Mouse (Mus musculus) CH12.LX (cell line): ENCODE measurements around the gene Uvssa. TPM values are rescaled to one million over a fixed set of nuclear protein-coding genes. Genes with fewer than 3 reads are reported as not detected.

ENCODE experiments used
- DNase-seq: peaks from one replicate; pipeline ENCODE4 v3.0.0-alpha.2; 2013; ENCODE audit errors: extremely low read depth
- H3K27ac ChIP-seq: 2 replicates; pipeline ENCODE4 v1.5.1; 2012; ENCODE audit warnings: low read depth, mild to moderate bottlenecking, control low read depth, moderate library complexity; ENCODE audit not compliant: insufficient read depth
- H3K27me3 ChIP-seq: replicated peaks from 2 replicates; pipeline ENCODE3; 2012; ENCODE audit warnings: inconsistent platforms
- H3K36me3 ChIP-seq, 2 experiments: replicated peaks in 1 of 2; 2 replicates each; pipeline versions ENCODE3 to v1.6.1; 2012; ENCODE audit warnings: inconsistent platforms in 1 of 2, low read length in 1 of 2, mild to moderate bottlenecking in 1 of 2, mixed read lengths in 1 of 2, moderate library complexity in 1 of 2; ENCODE audit not compliant: control insufficient read depth in 1 of 2, insufficient read depth in 1 of 2
- H3K4me1 ChIP-seq, 2 experiments: 2 replicates each; pipeline ENCODE4 v1.6.1; 2012; ENCODE audit warnings: inconsistent platforms in 1 of 2, moderate library complexity in 1 of 2; ENCODE audit not compliant: insufficient read depth in 2 of 2, control insufficient read depth in 1 of 2
- H3K4me2 ChIP-seq: 2 replicates; pipeline ENCODE4 v1.6.1; 2012; ENCODE audit warnings: low read depth, mild to moderate bottlenecking, control low read depth; ENCODE audit not compliant: poor library complexity, insufficient read depth, severe bottlenecking
- H3K4me3 ChIP-seq, 3 experiments: fragments of 150-350 bp in 1 of 3; sonication (generic) in 1 of 3; replicated peaks in 1 of 3; 2 replicates each; pipeline versions ENCODE3 to v1.5.1; 2011 to 2012; ENCODE audit warnings: low read depth in 2 of 3, low read length in 2 of 3, mild to moderate bottlenecking in 2 of 3, moderate library complexity in 2 of 3, control low read depth in 1 of 3, improper control_type of control experiment in 1 of 3, inconsistent platforms in 1 of 3, mixed read lengths in 1 of 3; ENCODE audit not compliant: poor library complexity in 1 of 3
- H3K79me2 ChIP-seq: replicated peaks from 2 replicates; pipeline ENCODE4 v1.6.1; 2012; ENCODE audit warnings: mild to moderate bottlenecking, moderate library complexity; ENCODE audit not compliant: control insufficient read depth, poor library complexity, insufficient read depth, severe bottlenecking; ENCODE audit errors: extremely low read depth
- H3K9ac ChIP-seq: 2 replicates; pipeline ENCODE4 v1.6.1; 2012; ENCODE audit warnings: low read depth, mild to moderate bottlenecking, control low read depth, moderate library complexity; ENCODE audit not compliant: insufficient read depth
- H3K9me3 ChIP-seq: replicated peaks from 2 replicates; pipeline ENCODE3; 2012; ENCODE audit warnings: low read length, inconsistent platforms, mixed read lengths
- ELF1 ChIP-seq: IDR thresholded peaks from 2 replicates; pipeline ENCODE4 v1.6.1; 2014; ENCODE audit warnings: low read depth, mild to moderate bottlenecking, inconsistent platforms, low read length, improper control_type of control experiment
- EP300 ChIP-seq: IDR thresholded peaks from 2 replicates; pipeline ENCODE4 v1.6.1; 2011; ENCODE audit warnings: low read length, improper control_type of control experiment
- IRF4 ChIP-seq: IDR thresholded peaks from 2 replicates; pipeline ENCODE4 v1.6.1; 2014; ENCODE audit warnings: low read depth, mild to moderate bottlenecking, inconsistent platforms, low read length, improper control_type of control experiment
- JUN ChIP-seq: IDR thresholded peaks from 2 replicates; pipeline ENCODE4 v1.6.1; 2011; ENCODE audit warnings: low read depth, mild to moderate bottlenecking, low read length, improper control_type of control experiment, moderate library complexity; ENCODE audit not compliant: insufficient read depth
- KAT2A ChIP-seq: IDR thresholded peaks from 2 replicates; pipeline ENCODE4 v1.6.1; 2012; ENCODE audit warnings: low read length, improper control_type of control experiment, inconsistent platforms; ENCODE audit not compliant: insufficient replicate concordance
- MXI1 ChIP-seq: IDR thresholded peaks from 2 replicates; pipeline ENCODE4 v1.6.1; 2011; ENCODE audit warnings: mild to moderate bottlenecking, low read depth, low read length, improper control_type of control experiment
- MYC ChIP-seq: IDR thresholded peaks from 2 replicates; pipeline ENCODE4 v1.6.1; 2011; ENCODE audit warnings: low read depth, mild to moderate bottlenecking, improper control_type of control experiment, low read length
- NELFE ChIP-seq: IDR thresholded peaks from 2 replicates; pipeline ENCODE4 v1.6.1; 2011; ENCODE audit warnings: low read depth, low read length, improper control_type of control experiment
- POLR2AphosphoS2 ChIP-seq: IDR thresholded peaks from 2 replicates; pipeline ENCODE4 v1.6.1; 2011; ENCODE audit warnings: low read depth, low read length, improper control_type of control experiment
- RCOR1 ChIP-seq: conservative IDR thresholded peaks from 2 replicates; pipeline ENCODE4 v1.6.1; 2012; ENCODE audit warnings: low read depth, mild to moderate bottlenecking, inconsistent platforms, low read length, improper control_type of control experiment
- SMC3 ChIP-seq: IDR thresholded peaks from 2 replicates; pipeline ENCODE4 v1.6.1; 2011; ENCODE audit warnings: low read depth, low read length, improper control_type of control experiment
- TBP ChIP-seq: conservative IDR thresholded peaks from 2 replicates; pipeline ENCODE4 v1.6.1; 2011; ENCODE audit warnings: low read depth, low read length, improper control_type of control experiment
- TCF12 ChIP-seq: IDR thresholded peaks from 2 replicates; pipeline ENCODE4 v1.6.1; 2014; ENCODE audit warnings: low read depth, mild to moderate bottlenecking, inconsistent platforms, low read length, improper control_type of control experiment
- USF2 ChIP-seq: conservative IDR thresholded peaks from 2 replicates; pipeline ENCODE4 v1.6.1; 2011; ENCODE audit warnings: low read depth, low read length, improper control_type of control experiment
- ZKSCAN1 ChIP-seq: IDR thresholded peaks from 2 replicates; pipeline ENCODE4 v1.6.1; 2012; ENCODE audit warnings: low read depth, inconsistent platforms, low read length, improper control_type of control experiment, borderline replicate concordance
- dilution Hi-C: fragments of 300-500 bp; cut with MboI; formaldehyde crosslinking; loops from 2 replicates; pipeline ENCODE4 v1.14.3; 2020; ENCODE audit warnings: low sequenced_read_pairs; ENCODE audit not compliant: extremely low pct_unique_long_range_greater_than_20kb, extremely low pct_ligation_motif_present
- in situ Hi-C: fragments of 300-500 bp; cut with MboI; formaldehyde crosslinking; loops from 3 replicates; pipeline ENCODE4 v1.14.3; 2019; ENCODE audit warnings: low sequenced_read_pairs, low pct_ligation_motif_present, low pct_unique_long_range_greater_than_20kb, mixed read lengths
- polyA plus RNA-seq: library from polyadenylated mRNA; unstranded; fragments of >175 nt; gene quantifications from 2 replicates; pipeline ENCODE4 v1.2.1, GENCODE M21; 2012; ENCODE audit warnings: low read depth; ENCODE audit not compliant: insufficient read length
- total RNA-seq, 2 experiments: library from RNA; depleted of rRNA; stranded (reverse); fragments of 300-350 nt in 1 of 2; fragments of >200 nt in 1 of 2; gene quantifications; 2 replicates each; pipeline ENCODE4 v1.2.3; 2012 to 2014

Uvssa gene
- total and polyA plus RNA-seq, 3 experiments, result 2.6 to 5.8 (median 2.9) TPM

DNA sequence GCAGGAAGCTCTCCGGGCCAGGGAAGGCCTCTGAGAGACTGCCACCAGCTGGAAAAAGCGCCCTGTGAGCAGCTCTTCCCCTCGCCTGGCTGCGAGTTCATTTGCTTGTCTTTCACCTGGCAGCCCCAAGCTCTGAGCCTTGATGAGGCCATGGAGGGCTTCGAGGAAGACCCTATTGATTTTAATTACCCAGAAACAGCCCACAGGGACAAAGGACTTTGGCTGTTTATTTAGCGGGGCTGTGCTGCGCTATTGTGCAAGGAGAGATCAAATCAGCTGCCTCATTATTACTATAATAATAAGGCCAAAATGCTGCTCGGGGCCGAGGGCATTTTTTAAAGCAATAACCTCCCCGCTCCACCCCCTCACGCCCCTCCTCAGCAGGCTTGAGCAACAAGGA is 87.1 kb downstream of the Uvssa start:
- no peaks in the 10 kb centered on the region for H3K9me3 ChIP-seq
- H3K9ac ChIP-seq, result no peak overlapping the region
- in situ Hi-C loops (no loop called here), dilution Hi-C loops (no loop called here)
- H3K27me3 ChIP-seq, result peaks cover 93% of the 10 kb centered on the region
- no peak overlapping the region for H3K27ac ChIP-seq
- TF ChIP-seq NELFE (no peak), USF2 (no peak), SMC3 (no peak), MXI1 (no peak), TCF12 (no peak), MYC (no peak), EP300 (no peak), POLR2AphosphoS2 (no peak), TBP (no peak), KAT2A (no peak), IRF4 (no peak), RCOR1 (no peak), ZKSCAN1 (no peak), JUN (no peak), ELF1 (no peak)
- DNase-seq, result no peak
- no peak overlapping the region for H3K4me3 ChIP-seq
- H3K4me2 ChIP-seq, result no peak overlapping the region
- no peaks in the 10 kb centered on the region for H3K4me1 ChIP-seq
- H3K79me2 ChIP-seq, result no peaks in the 10 kb centered on the region
- H3K36me3 ChIP-seq, result no peaks in the 10 kb centered on the region

Other genes with a start within 250 kb of the Uvssa start
- 0.21 TPM in 1 of 2 replicates, not detected in the other for gene Spon2, start 160.1 kb upstream of the Uvssa start, total RNA-seq (2012; rRNA removed)
- not detected in 2 replicates for gene Spon2, start 160.1 kb upstream of the Uvssa start, total RNA-seq (2014; rRNA removed)
- not detected in 2 replicates for gene Spon2, start 160.1 kb upstream of the Uvssa start, polyA plus RNA-seq
- 173 and 187 TPM in 2 replicates for gene Ctbp1, start 103.6 kb upstream of the Uvssa start, total RNA-seq (2012; rRNA removed)
- 101 and 109 TPM in 2 replicates for gene Ctbp1, start 103.6 kb upstream of the Uvssa start, total RNA-seq (2014; rRNA removed)
- gene Ctbp1, start 103.6 kb upstream of the Uvssa start, polyA plus RNA-seq, result 167 and 188 TPM in 2 replicates
- gene Maea, start 43.0 kb upstream of the Uvssa start, total RNA-seq (2012; rRNA removed), result 75.0 and 76.9 TPM in 2 replicates
- 75.5 and 91.4 TPM in 2 replicates for gene Maea, start 43.0 kb upstream of the Uvssa start, total RNA-seq (2014; rRNA removed)
- gene Maea, start 43.0 kb upstream of the Uvssa start, polyA plus RNA-seq, result 94.2 and 96.2 TPM in 2 replicates
- not detected in 2 replicates for gene Nkx1-1, start 55.4 kb downstream of the Uvssa start, total RNA-seq (2012; rRNA removed)
- gene Nkx1-1, start 55.4 kb downstream of the Uvssa start, total RNA-seq (2014; rRNA removed), result not detected in 2 replicates
- gene Nkx1-1, start 55.4 kb downstream of the Uvssa start, polyA plus RNA-seq, result not detected in 2 replicates